Mouse (Mus musculus): ENCODE results near the gene Tmco5. TPM values are rescaled to one million over a fixed set of nuclear protein-coding genes. Genes with fewer than 3 reads are reported as not detected.

Tmco5 gene
- polyA plus RNA-seq, 1 experiment from 2014 or later, result not detected

- H3K4me3 ChIP-seq (ENCODE audit: low read depth, low read length), result no peak overlapping the region
- H3K27me3 ChIP-seq (replicated peaks; ENCODE audit: control insufficient read depth, insufficient read depth, low read length), result no peaks in the 10 kb centered on the region
- WGBS, result 30% methylated on average over 9 of the region's 9 CpGs
- H3K9me3 ChIP-seq (ENCODE audit: control insufficient read depth, low read length), result no peaks in the 10 kb centered on the region
- H3K9ac ChIP-seq (ENCODE audit: low read depth, low read length), result no peak overlapping the region
- H3K4me1 ChIP-seq (ENCODE audit: control insufficient read depth, insufficient read depth, low read length), result no peaks in the 10 kb centered on the region
- H3K27ac ChIP-seq (replicated peaks; ENCODE audit: low read depth, low read length), result no peak overlapping the region
- H3K4me2 ChIP-seq (ENCODE audit: low read depth, low read length), result no peak overlapping the region
- ATAC-seq (ENCODE audit: low read depth), result 0 out of 2 replicates have a peak, but pooled peaks have one; percentile 30
- peak; percentile 14 for DNase-seq (ENCODE audit: low spot score)
- no peaks in the 10 kb centered on the region for H3K36me3 ChIP-seq (ENCODE audit: control insufficient read depth, insufficient read depth, low read length)
Measured at GRCm38 (mm10) chr2:116876955-116877615, 1.4 kb upstream of the Tmco5 start.

DNA sequence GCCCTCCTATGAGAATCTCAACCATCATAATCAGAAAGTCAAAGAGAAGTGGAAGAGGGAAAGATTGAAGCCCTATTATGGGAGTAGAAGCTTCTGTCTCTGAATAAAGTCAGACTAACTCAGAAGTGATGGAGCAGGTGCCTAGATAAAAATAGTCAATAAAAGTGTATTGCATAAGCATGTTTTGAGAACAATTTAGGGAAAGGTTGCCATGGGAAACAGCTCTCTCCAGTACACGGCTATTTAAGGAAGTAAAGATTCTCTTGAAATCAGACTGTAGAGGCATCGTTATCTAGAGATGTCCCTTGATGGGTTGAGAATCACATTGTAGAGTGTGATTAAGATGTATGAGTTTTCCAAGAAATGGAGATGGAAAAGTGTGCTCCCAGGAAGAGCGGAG is 1.2 kb downstream of the Tmco5 start:
- H3K4me3 ChIP-seq (ENCODE audit: low read depth, low read length), result no peak overlapping the region
- no peak overlapping the region for H3K9ac ChIP-seq (ENCODE audit: low read depth, low read length)
- DNase-seq (ENCODE audit: low spot score) (no peak), ATAC-seq (ENCODE audit: low read depth) (no peak)
- H3K4me2 ChIP-seq (ENCODE audit: low read depth, low read length), result no peak overlapping the region
- no peaks in the 10 kb centered on the region for H3K36me3 ChIP-seq (ENCODE audit: control insufficient read depth, insufficient read depth, low read length)
- H3K27me3 ChIP-seq (replicated peaks; ENCODE audit: control insufficient read depth, insufficient read depth, low read length), result no peaks in the 10 kb centered on the region
- no peaks in the 10 kb centered on the region for H3K9me3 ChIP-seq (ENCODE audit: control insufficient read depth, low read length)
- no peaks in the 10 kb centered on the region for H3K4me1 ChIP-seq (ENCODE audit: control insufficient read depth, insufficient read depth, low read length)
- 91% methylated on average over 3 of the region's 3 CpGs for WGBS
- no peak overlapping the region for H3K27ac ChIP-seq (replicated peaks; ENCODE audit: low read depth, low read length)

- Histone ChIP-seq H3K4me1 (ENCODE audit: control insufficient read depth, insufficient read depth, low read length) (0 out of 2 replicates have a peak, but pooled peaks cover 5% of the 10 kb centered on the region), H3K36me3 (ENCODE audit: control insufficient read depth, insufficient read depth, low read length) (no peaks in the 10 kb centered on the region), H3K4me3 (ENCODE audit: low read depth, low read length) (peak overlapping the region; percentile 36), H3K4me2 (ENCODE audit: low read depth, low read length) (peak overlapping the region; percentile 64), H3K27ac (replicated peaks; ENCODE audit: low read depth, low read length) (no peak overlapping the region), H3K9ac (ENCODE audit: low read depth, low read length) (no peak overlapping the region; the same call in 1 of the 2 replicates), H3K27me3 (replicated peaks; ENCODE audit: control insufficient read depth, insufficient read depth, low read length) (no peaks in the 10 kb centered on the region), H3K9me3 (ENCODE audit: control insufficient read depth, low read length) (no peaks in the 10 kb centered on the region)
- DNase-seq (ENCODE audit: low spot score) (no peak), ATAC-seq (ENCODE audit: low read depth) (peak; percentile 67; the same call in 1 of the 2 replicates)
- WGBS, result 24% methylated on average over 12 of the region's 14 CpGs
Measured at GRCm38 (mm10) chr2:116893316-116893987, 15.0 kb downstream of the Tmco5 start.

DNA sequence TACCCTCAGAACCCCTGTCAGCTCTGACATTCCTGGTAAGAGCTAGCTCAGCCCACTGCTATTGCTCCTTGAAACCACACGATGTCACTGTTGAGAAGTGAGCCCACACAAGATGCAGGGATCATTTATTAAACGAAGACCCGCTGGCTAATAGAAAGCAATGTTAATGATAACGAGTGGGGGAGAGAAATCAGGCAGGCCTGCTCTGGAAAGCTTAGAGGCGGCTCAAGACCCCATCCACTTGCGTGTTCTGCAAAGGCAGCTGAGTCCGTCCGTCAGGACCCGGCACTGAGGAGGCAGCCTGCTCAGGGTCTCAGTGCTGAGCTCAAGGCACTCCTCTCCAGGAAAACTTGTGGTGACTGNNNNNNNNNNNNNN is 15.5 kb downstream of the Tmco5 start:
- 2% methylated on average over 9 of the region's 9 CpGs for WGBS
- Histone ChIP-seq H3K27me3 (replicated peaks; ENCODE audit: control insufficient read depth, insufficient read depth, low read length) (no peaks in the 10 kb centered on the region; the same call in 1 of the 2 replicates), H3K9ac (ENCODE audit: low read depth, low read length) (peak overlapping the region; percentile 38; the same call in 1 of the 2 replicates), H3K4me3 (ENCODE audit: low read depth, low read length) (peak overlapping the region; percentile 36), H3K9me3 (ENCODE audit: control insufficient read depth, low read length) (no peaks in the 10 kb centered on the region), H3K27ac (replicated peaks; ENCODE audit: low read depth, low read length) (no peak overlapping the region), H3K36me3 (ENCODE audit: control insufficient read depth, insufficient read depth, low read length) (no peaks in the 10 kb centered on the region), H3K4me2 (ENCODE audit: low read depth, low read length) (peak overlapping the region; percentile 64), H3K4me1 (ENCODE audit: control insufficient read depth, insufficient read depth, low read length) (0 out of 2 replicates have a peak, but pooled peaks cover 5% of the 10 kb centered on the region)
- ATAC-seq (ENCODE audit: low read depth), result peak; percentile 79
- DNase-seq (ENCODE audit: low spot score), result peak; percentile 87

DNA sequence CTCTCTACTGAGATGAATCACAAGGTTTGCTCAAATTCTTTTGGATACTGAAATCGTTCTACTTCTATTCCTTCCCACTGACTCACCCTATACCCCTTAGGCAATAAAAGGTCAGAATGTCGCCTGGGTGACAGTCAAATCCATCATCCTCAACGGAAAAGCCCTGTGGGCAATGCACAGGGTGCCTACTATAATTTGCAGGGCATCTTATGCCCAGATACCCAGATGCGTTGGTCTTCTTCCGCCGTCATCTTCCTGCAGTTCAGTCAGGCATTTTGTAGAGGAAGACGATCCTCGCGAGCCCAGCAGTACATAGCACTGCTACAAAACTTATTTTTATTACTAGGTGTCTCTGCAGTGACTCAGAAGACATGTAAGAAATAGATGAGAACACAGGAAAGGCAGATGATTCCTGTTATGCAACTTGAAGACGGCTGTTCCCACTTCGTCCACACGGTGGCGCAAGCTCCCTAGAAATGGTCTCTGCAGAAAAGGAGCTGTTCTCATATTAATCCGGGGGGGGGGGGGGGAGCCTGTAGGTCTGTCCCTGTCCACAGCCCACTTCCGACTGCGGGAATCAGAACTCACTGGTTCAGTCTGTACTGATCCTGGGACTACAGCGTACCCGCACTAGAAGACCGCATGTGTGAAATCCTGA is 21.3 kb downstream of the Tmco5 start:
- Histone ChIP-seq H3K9ac (ENCODE audit: low read depth, low read length) (peak overlapping the region; percentile 60; the same call in 1 of the 2 replicates), H3K4me1 (ENCODE audit: control insufficient read depth, insufficient read depth, low read length) (no peaks in the 10 kb centered on the region), H3K27ac (replicated peaks; ENCODE audit: low read depth, low read length) (0 out of 2 replicates have a peak overlapping the region, but pooled peaks have one; percentile 33), H3K9me3 (ENCODE audit: control insufficient read depth, low read length) (no peaks in the 10 kb centered on the region), H3K36me3 (ENCODE audit: control insufficient read depth, insufficient read depth, low read length) (no peaks in the 10 kb centered on the region), H3K4me3 (ENCODE audit: low read depth, low read length) (peak overlapping the region; percentile 41), H3K27me3 (replicated peaks; ENCODE audit: control insufficient read depth, insufficient read depth, low read length) (no peaks in the 10 kb centered on the region; the same call in 1 of the 2 replicates), H3K4me2 (ENCODE audit: low read depth, low read length) (peak overlapping the region; percentile 69)
- ATAC-seq (ENCODE audit: low read depth) (peak; percentile 81), DNase-seq (ENCODE audit: low spot score) (peak; percentile 73)
- 12% methylated on average over 19 of the region's 19 CpGs for WGBS

DNA sequence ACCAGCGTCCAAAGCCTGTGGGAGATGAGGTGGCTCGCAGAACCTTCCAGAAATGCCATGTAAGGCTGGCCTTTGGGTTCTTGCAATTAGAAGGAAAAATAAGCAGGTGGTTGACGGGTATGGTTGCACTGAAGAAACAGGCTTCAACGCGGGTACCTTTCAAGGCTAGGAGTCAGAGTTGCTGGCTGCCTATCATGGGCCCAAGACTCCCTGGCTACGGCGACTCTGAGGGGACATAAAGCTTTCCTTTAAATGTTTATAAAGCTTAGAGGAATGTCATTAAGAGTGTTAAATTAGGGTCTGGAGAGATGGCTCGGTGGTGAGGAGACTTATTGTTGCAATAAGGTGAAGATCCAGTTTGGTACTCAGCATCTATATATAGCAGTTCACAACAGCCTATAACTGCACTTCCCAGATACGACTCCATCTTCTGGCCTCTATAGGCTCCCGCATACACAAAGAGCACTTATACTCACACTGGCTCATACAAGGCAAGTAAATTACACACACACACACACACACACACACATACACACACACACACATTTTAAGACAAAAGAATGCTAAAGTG is 21.9 kb downstream of the Tmco5 start:
- H3K9me3 ChIP-seq (ENCODE audit: control insufficient read depth, low read length), result no peaks in the 10 kb centered on the region
- H3K27me3 ChIP-seq (replicated peaks; ENCODE audit: control insufficient read depth, insufficient read depth, low read length), result no peaks in the 10 kb centered on the region; the same call in 1 of the 2 replicates
- WGBS, result 32% methylated on average over 10 of the region's 10 CpGs
- DNase-seq (ENCODE audit: low spot score) (peak; percentile 32), ATAC-seq (ENCODE audit: low read depth) (peak; percentile 34; the same call in 1 of the 2 replicates)
- peak overlapping the region; percentile 60; the same call in 1 of the 2 replicates for H3K9ac ChIP-seq (ENCODE audit: low read depth, low read length)
- H3K4me1 ChIP-seq (ENCODE audit: control insufficient read depth, insufficient read depth, low read length), result no peaks in the 10 kb centered on the region
- peak overlapping the region; percentile 69 for H3K4me2 ChIP-seq (ENCODE audit: low read depth, low read length)
- H3K27ac ChIP-seq (replicated peaks; ENCODE audit: low read depth, low read length), result 0 out of 2 replicates have a peak overlapping the region, but pooled peaks have one; percentile 33
- peak overlapping the region; percentile 41 for H3K4me3 ChIP-seq (ENCODE audit: low read depth, low read length)
- no peaks in the 10 kb centered on the region for H3K36me3 ChIP-seq (ENCODE audit: control insufficient read depth, insufficient read depth, low read length)

GRCm38 (mm10) chr2:116908268-116908667 is 29.8 kb downstream of the Tmco5 start:
- H3K4me2 ChIP-seq (ENCODE audit: low read depth, low read length), result no peak overlapping the region

DNA sequence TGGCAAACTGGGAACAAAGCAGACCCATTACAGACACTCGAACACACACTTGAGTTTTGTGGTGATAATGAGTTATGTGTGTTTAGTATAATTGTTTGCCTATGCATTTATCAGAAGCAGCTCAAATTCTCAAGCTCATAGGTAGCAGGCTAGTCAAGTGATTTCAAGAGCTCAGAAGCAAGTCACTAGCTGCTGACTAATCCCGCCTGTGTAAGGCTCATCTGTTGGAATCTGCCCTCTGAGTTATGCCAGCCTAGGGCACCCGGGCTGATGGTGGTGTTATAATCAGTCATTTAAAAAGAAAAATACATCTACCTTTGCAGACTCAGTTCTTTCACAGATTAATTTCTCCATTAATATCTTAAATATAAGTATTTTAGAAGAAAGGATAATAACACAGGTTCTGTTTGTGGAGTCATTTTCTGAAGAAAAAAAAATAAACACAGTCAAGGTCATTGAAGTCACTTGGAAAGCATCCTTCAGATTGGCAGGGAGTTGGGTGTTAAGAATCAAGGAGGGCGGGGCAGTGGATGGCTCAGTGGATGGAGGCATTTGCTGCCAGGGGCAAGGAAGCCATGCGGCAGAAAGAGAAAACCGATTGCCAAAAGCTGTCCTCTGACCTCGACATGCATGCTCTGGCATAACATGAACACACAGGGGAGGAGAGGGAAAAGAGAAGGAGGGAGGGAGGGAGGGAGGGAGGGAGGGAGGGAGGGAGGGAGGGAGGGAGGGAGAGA is 34.0 kb downstream of the Tmco5 start:
- no peak for ATAC-seq (ENCODE audit: low read depth)
- 75% methylated on average over 7 of the region's 7 CpGs for WGBS

More at GRCm38 (mm10) chr2:116908268-116908667, 29.8 kb downstream of the Tmco5 start:
- no peak overlapping the region for H3K9ac ChIP-seq (ENCODE audit: low read depth, low read length)
- no peak overlapping the region for H3K4me3 ChIP-seq (ENCODE audit: low read depth, low read length)
- H3K9me3 ChIP-seq (ENCODE audit: control insufficient read depth, low read length), result no peaks in the 10 kb centered on the region
- ATAC-seq (ENCODE audit: low read depth) (no peak), DNase-seq (ENCODE audit: low spot score) (no peak)
- no peaks in the 10 kb centered on the region for H3K4me1 ChIP-seq (ENCODE audit: control insufficient read depth, insufficient read depth, low read length)
- no peaks in the 10 kb centered on the region for H3K36me3 ChIP-seq (ENCODE audit: control insufficient read depth, insufficient read depth, low read length)
- no peak overlapping the region for H3K27ac ChIP-seq (replicated peaks; ENCODE audit: low read depth, low read length)
- no peaks in the 10 kb centered on the region for H3K27me3 ChIP-seq (replicated peaks; ENCODE audit: control insufficient read depth, insufficient read depth, low read length)
- 90% methylated on average over 2 of the region's 8 CpGs for WGBS

More for the DNA sequence above, 34.0 kb downstream of the Tmco5 start:
- no peaks in the 10 kb centered on the region for H3K27me3 ChIP-seq (replicated peaks; ENCODE audit: control insufficient read depth, insufficient read depth, low read length)
- no peak overlapping the region for H3K4me3 ChIP-seq (ENCODE audit: low read depth, low read length)
- DNase-seq (ENCODE audit: low spot score), result no peak
- H3K27ac ChIP-seq (replicated peaks; ENCODE audit: low read depth, low read length), result no peak overlapping the region
- H3K4me1 ChIP-seq (ENCODE audit: control insufficient read depth, insufficient read depth, low read length), result no peaks in the 10 kb centered on the region
- H3K9me3 ChIP-seq (ENCODE audit: control insufficient read depth, low read length), result no peaks in the 10 kb centered on the region
- no peak overlapping the region for H3K9ac ChIP-seq (ENCODE audit: low read depth, low read length)
- H3K36me3 ChIP-seq (ENCODE audit: control insufficient read depth, insufficient read depth, low read length), result no peaks in the 10 kb centered on the region
- no peak overlapping the region for H3K4me2 ChIP-seq (ENCODE audit: low read depth, low read length)

Measured in embryonic facial prominence, embryonic 14.5 days (tissue).